Mouse (Mus musculus): ENCODE data around the gene Krtap3-2. TPM values are rescaled to one million over a fixed set of nuclear protein-coding genes. Genes with fewer than 3 reads are reported as not detected.
"Not testable (repeated sequence)": the region's sequence is repeated elsewhere in the genome, so short reads cannot be mapped to it uniquely, and the experiment has no call there.

Gene Krtap3-2
- total RNA-seq (2015; ENCODE audit: low replicate concordance) (not detected in 2 replicates), total RNA-seq (2017; ENCODE audit: low replicate concordance) (not detected in 2 replicates)

DNA sequence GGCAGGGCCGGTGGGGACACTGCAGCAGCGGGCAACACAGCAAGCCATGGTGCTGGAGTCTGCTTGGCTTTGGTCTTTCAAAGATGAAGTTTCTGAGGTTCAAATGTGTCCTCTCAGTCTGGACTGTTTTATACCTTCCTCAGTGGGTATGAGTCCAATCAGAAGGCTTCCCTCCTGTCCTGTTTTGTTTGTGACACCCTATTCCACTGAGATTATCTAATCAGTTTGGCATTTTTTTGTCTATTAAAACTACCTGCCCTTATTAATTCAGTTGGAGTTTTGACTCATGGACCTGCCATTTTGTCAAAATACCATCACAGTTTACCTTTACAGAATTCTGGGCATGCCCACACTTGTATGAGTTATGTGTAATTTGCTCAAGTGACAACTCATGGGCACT, at the start of gene Krtap3-2:
Krtap3-2 (minus strand) TSS at position 101 of the 400 bp plus-strand sequence.
- ATAC-seq (replicated peaks; ENCODE audit: low FRiP score, poor library complexity, severe bottlenecking), result no peak

DNA sequence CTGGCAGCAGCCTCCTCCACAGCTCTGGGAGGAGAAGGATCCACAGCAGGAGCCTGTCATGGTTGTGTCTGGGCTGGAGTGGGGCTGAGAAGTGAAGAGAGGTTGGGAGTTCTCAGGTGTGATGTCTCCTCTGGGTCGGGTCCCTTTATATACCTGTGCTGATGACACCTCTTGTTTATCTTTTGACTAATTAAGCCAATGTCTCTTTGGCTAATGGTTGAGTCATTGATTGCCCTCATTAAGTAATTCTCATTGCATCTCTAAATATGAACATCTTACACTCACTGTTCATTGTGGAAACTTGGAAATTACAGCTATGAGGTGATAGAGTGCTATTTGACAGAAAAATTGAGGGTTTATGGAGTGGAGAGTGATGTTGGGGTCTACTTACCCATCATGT, 46.6 kb upstream of the Krtap3-2 start, which contains the start of gene Gm11938:
Gm11938 (minus strand) TSS at position 101 of the 400 bp plus-strand sequence.
- ATAC-seq (replicated peaks; ENCODE audit: low FRiP score, poor library complexity, severe bottlenecking), result not testable (repeated sequence)

DNA sequence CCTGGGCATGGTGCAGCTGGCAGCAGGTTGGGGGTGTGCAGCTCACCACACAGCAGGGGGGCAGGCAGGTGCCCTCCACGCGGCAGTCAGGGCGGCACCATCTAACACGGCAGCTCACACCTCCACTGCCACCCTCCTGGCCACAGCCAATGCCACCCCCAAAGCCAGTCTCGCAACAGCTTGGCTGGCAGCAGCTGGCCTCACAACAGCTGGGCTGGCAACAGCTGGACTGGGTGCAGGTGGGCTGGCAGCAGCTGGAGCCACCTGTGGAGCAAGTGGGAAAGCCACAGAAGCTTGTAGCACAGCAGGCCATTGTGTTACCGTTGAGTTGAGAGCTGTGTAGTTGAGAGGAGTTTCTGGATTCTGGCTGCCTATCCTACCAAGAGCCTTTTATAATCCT, 41.1 kb upstream of the Krtap3-2 start, which contains the start of gene Krtap9-3:
Krtap9-3 (minus strand) TSS at position 364 of the 400 bp plus-strand sequence.
- ATAC-seq (replicated peaks; ENCODE audit: low FRiP score, poor library complexity, severe bottlenecking), result not testable (repeated sequence)

DNA sequence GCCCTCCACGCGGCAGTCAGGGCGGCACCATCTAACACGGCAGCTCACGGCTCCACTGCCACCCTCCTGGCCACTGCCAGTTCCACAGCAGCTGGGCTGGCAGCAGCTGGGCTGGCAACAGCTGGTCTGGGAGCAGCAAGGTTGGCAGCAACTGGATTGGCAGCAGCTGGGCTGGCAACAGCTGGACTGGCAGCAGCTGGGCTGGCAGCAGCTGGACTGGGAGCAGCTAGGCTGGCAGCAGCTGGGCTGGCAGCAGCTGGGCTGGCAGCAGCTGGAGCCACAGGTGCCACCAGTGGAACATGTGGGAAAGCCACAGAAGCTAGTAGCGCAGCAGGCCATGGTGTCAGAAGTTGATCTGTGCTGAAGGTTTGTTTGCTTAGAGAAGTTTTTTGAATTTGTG, 34.3 kb upstream of the Krtap3-2 start, which contains the start of gene Krtap1-3:
Krtap1-3 (minus strand) TSS at position 359 of the 400 bp plus-strand sequence.
- no peak for ATAC-seq (replicated peaks; ENCODE audit: low FRiP score, poor library complexity, severe bottlenecking)

DNA sequence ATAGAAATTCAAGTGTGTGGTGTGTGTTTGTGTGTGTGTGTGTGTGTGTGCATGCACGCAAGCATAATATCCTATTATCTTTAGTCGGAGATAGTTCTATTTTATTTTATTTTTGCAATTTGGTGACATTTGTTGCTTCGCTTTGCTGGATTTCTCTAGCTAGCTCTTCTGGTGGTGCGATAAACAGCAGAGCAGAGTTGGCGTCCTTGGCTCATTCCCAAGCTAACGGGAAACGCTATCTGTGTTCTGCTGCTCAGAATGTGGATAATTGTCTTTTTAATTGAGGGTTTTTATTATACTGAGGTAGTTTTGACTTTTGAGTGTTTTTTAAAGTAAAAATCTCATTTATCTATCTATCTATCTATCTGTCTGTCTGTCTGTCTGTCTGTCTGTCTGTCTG, 28.4 kb upstream of the Krtap3-2 start:
- ATAC-seq (replicated peaks; ENCODE audit: low FRiP score, poor library complexity, severe bottlenecking), result no peak

DNA sequence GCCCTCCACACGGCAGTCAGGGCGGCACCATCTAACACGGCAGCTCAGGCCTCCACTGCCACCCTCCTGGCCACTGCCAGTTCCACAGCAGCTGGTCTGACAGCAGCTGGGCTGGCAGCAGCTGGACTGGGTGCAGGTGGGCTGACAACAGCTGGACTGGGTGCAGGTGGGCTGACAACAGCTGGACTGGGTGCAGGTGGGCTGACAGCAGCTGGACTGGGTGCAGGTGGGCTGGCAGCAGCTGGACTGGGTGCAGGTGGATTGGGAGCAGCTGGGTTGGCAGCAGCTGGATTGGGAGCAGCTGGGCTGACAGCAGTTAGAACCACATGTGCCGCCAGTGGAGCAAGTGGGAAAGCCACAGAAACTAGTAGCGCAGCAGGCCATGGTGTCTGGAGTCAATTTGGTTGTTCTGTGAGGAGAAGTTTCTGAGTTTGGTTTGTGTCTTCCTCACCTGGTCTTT, 26.6 kb upstream of the Krtap3-2 start, which contains the start of gene Krtap1-4:
Krtap1-4 (minus strand) TSS at position 410 of the 460 bp plus-strand sequence.
- no peak for ATAC-seq (replicated peaks; ENCODE audit: low FRiP score, poor library complexity, severe bottlenecking)

DNA sequence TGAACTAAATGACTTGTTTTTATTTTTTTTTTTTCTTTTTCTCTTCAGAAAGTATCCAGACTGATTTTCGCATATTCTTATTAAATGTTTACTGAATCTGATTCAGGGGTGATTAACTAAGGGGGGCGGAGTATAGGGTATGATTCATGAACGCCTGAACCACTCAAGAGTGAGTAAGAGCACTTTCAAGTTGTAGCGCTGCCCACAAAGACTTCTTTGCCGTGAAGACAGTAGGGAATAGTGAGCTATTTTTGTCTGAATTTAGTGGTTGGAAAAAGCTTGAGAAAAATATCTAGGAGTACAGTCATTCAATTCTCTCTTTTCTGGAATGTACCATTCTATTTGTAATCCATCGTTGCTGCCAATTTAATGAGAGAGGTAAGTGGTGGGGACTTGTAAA, 24.9 kb upstream of the Krtap3-2 start:
- no peak for ATAC-seq (replicated peaks; ENCODE audit: low FRiP score, poor library complexity, severe bottlenecking)

DNA sequence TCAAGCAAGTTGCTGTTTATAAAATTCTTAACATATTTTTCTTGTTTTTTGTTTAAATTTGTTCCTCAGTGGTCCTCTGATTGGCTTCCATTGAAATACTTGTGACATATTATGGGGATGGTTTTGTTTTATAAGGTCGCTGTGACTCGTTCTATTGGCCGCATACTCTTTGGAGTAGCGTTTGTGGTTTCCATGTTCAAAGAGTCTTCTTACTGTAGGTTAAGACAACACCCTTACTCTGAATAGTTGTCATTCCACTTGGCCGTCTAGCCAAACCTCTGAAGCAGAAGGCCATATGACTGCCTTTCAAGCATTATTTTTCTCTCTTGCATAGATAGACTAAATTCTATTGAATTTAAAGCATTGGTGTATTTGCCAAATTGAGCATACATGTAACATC, 24.4 kb upstream of the Krtap3-2 start:
- ATAC-seq (replicated peaks; ENCODE audit: low FRiP score, poor library complexity, severe bottlenecking), result no peak

DNA sequence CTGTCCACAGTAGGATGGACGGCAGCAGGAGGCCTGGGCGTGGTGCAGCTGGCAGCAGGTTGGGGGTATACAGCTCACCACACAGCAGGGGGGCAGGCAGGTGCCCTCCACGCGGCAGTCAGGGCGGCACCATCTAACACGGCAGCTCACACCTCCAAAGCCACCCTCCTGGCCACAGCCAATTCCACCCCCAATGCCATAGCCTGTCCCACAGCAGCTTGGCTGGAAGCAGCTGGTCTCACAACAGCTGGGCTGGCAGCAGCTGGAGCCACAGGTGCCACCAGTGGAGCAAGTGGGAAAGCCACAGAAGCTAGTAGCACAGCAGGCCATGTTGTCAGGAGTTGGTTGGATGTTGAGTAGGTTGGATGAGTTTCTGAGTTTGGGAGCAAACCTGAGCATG, 24.0 kb upstream of the Krtap3-2 start, which contains the start of gene Krtap1-5:
Krtap1-5 (minus strand) TSS at position 381 of the 400 bp plus-strand sequence.
- ATAC-seq (replicated peaks; ENCODE audit: low FRiP score, poor library complexity, severe bottlenecking), result no peak

DNA sequence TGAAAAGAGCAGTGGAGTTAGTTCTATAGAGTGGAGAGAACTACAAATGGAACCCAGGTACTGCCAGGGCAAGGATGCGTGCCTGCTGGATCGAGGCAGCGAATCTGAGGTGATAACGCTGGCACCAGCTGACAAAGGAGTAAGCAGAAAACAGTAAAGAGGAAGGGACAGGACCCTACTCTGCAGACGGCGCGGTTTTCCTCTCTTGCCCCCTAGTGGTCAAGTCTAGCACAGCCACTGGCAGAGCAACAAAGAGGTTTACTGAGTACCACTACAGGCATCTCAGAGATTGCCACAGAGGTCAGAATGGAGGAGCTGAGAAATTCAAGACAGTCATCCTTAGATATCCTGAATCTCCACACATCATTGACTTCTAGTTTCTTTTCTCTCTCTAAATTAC, 17.5 kb upstream of the Krtap3-2 start:
- no peak for ATAC-seq (replicated peaks; ENCODE audit: low FRiP score, poor library complexity, severe bottlenecking)

DNA sequence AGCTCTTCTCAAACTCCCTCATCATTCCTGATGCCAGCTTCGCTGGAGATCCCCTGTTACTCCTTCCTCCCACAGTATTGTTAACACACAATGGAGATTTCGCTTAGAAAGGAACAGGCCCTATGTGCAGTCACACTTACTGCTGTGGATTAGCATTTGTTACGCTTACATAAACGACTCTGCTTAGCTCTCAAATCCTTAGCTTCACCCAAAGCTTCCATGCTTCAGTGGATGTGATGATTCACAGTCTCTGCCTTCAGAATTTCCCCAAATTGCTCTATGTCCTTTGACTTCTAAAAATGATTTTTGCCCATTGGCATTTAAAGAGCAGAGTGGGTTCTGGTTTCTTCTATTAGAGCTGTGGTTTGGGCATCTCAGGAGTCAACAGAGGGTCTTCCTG, 16.5 kb upstream of the Krtap3-2 start:
- no peak for ATAC-seq (replicated peaks; ENCODE audit: low FRiP score, poor library complexity, severe bottlenecking)

DNA sequence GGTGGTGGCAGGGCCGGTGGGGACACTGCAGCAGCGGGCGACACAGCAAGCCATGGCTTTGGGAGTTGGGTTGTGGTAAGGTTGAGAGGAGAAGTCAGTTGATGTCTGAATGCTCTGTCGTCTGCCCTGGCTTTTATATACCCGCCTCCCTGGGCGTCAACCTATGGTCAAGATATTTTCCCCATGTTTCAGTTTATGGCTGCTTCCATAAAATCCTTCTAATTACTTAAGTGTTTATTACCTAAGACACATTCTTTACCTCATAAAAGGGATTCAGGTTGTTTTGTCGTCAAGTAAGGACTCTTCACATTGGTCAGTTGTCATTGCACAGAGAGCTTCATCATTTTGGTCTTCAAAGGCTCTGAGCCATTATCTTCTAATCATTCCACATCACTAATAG, 9.9 kb upstream of the Krtap3-2 start, which contains the start of gene Krtap3-1:
Krtap3-1 (minus strand) TSS at position 101 of the 400 bp plus-strand sequence.
- ATAC-seq (replicated peaks; ENCODE audit: low FRiP score, poor library complexity, severe bottlenecking), result no peak

DNA sequence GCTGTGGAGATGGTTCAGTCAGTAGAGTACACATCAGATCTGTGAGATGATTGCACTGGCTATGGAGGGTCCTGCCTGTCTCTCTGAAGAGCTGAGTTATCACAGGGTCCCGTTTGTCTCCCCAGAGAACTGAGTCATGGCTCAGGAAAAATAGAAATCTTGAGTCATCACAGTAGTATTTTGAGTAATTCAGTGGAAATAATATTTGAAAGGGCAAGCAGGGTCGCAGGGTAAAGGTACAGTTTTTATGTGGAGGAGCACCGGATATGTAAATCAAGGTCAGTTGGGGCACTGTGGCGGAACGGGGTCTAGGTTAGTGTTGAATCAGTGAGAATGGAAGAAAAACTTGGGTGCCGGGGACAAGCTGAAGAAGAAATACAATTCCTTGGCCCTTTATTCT, 5.9 kb upstream of the Krtap3-2 start:
- ATAC-seq (replicated peaks; ENCODE audit: low FRiP score, poor library complexity, severe bottlenecking), result no peak

DNA sequence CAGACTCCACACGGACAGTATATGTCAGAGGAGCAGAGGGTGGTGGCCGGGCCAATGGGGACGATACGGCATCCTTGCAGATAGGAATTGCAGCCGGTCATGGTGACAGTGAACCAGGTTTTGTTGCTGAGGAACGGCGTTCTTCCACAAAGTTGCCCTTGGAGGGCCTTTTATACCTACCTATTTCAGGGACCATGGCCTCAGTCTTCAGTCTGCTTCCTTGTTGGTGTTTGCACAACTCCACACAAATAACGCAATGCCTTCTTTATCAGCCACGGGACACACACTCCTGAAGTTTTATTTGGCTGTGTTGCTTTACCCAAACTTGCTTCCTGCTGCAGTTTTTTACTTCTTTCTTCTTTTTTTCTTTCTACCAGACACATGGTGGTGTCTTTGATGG, 2.7 kb upstream of the Krtap3-2 start, which contains the start of gene Gm11939:
Gm11939 (minus strand) TSS at position 101 of the 400 bp plus-strand sequence.
- no peak for ATAC-seq (replicated peaks; ENCODE audit: low FRiP score, poor library complexity, severe bottlenecking)

DNA sequence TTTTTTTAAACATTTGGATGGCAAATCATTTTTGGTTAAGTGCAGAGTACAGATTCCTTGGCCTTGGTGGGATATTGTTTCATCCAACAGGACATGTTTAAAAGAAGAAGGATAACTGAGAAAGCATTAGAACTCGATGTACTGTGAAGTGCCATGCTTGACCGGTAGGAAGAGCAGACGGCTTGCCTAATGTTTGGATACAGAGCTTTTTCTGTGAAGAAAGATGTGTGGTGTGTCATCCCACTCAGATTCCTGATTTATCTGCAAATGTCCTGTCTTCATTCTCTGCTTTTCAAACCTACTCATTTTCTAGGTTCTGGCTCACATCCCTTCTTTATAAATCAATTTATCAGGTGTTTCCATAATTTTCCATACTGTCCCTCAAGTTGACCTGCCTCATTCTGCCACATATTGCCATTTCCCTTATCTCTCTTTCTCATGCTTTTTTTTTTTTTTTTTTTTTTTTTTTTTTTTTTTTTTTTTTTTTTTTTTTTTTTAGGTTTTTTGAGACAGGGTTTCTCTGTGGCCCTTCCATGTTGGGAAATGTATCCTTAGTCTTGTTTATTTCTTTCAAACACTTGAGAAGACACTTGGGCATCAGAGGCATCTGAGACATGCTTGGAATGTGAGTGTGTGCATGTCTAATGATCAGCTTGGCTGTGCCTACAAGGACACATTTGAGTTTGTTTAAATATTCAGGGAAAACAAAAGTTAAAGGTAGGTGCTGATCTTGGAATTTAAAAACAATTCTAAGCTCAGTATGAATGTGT, 1.5 kb upstream of the Krtap3-2 start:
- ATAC-seq (replicated peaks; ENCODE audit: low FRiP score, poor library complexity, severe bottlenecking), result no peak

DNA sequence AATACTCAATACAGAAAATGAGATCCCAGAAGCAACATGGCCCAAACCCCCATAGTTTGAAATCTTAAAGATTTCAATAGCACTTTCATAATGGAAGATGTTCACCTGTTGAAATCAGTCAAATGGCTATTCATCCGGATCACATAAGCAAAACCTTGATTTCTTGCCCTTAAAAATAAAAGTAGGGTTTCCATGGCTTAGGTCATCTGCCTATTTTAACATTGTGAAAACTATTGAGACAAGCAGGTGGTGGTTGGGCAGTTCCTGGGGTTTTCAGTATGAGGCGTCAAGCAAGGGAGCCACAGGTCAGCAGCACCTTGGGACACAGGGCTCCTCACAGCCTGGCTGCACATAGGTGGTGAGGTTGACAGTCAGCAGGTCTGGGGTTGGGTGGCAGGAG, 458 bp downstream of the Krtap3-2 start:
- no peak for ATAC-seq (replicated peaks; ENCODE audit: low FRiP score, poor library complexity, severe bottlenecking)

DNA sequence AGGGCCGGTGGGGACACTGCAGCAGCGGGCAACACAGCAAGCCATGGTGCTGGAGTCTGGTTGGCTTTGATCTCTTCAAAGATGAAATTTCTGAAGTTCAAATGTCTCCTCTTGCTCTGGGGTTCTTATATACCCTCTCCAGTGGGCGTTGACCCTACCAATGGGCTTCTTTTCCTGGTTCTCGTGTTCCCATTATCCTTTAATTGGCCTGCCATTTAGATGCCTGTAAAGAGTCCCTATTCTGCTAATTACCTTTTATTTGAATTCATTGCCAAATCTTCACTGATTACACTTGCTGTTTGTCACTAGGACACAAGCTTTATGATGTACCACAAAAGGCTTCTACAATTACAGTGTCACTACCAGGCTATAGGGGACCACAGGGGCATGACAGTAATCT, 5.9 kb downstream of the Krtap3-2 start, which contains the start of gene Krtap3-3:
Krtap3-3 (minus strand) TSS at position 101 of the 400 bp plus-strand sequence.
- ATAC-seq (replicated peaks; ENCODE audit: low FRiP score, poor library complexity, severe bottlenecking), result no peak

DNA sequence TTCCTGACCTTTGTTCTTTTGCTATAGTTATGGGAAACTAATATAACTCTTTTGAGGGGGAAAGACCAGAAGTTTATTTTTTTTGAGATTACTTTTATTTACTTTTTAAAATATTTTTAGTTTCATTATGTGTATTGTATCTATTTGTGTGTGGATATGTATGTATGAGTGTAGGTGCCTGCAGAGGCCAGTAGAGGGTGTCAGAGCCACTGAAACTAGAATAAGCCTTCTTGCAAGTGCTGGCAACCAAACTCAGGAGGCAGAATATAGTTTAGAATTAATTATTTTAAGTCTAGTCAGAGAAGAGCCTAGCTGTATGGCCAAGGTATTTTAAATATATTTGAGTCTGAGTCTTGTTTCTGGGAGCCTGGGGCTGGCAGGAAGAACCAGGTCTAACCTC, 8.8 kb downstream of the Krtap3-2 start:
- ATAC-seq (replicated peaks; ENCODE audit: low FRiP score, poor library complexity, severe bottlenecking), result no peak

DNA sequence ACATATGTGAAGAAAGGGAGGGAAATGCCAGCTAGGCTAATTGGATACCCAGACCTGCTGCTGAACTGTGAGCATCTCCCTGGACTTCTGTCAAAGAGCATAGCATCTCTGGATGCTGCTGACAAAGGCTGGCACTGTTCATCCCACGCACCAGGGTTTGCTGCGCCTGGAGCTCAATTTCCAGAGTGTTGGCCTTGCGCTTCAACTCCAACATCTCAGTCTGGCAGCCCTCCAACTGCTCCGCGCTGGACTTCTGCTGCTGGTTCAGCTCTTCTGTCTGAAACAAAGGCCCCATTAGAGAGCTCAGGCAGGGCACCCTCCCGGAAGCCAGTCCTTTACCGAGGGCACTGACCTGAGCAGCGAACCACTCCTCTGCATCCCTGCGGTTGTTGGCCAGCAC, 16.9 kb downstream of the Krtap3-2 start:
- ATAC-seq (replicated peaks; ENCODE audit: low FRiP score, poor library complexity, severe bottlenecking), result no peak

DNA sequence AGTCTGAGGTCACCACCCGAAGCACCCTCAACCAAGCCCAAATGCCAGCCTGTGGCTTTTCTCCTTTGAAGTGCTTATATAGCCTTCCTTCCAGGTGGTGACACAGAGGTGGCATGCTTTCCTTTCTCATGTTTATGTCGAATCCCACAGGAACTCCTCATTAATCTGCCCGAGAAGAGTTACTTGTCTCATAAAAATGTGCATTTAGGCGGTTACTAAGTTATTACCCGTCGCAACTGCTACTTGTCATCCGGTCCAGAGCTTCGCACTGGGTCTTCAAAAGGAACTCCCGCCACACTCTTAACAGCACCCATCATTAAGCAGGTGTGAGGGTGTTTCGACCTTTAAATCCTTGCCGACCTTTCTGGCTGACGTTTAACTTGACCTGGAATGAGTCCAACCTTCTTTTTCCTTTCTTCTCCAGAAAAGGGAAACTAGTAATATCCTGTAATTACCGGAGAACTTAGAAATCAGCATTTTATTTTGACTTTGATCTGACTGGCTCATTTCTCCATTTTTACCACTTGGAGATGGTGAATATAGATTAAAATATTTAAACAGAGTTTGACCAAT, 35.3 kb downstream of the Krtap3-2 start, which contains the start of gene Krt39:
Krt39 (minus strand) TSS at position 51 of the 573 bp plus-strand sequence.
- ATAC-seq (replicated peaks; ENCODE audit: low FRiP score, poor library complexity, severe bottlenecking), result no peak
